Mouse (Mus musculus): ENCODE data around the gene Aicda.

DNA sequence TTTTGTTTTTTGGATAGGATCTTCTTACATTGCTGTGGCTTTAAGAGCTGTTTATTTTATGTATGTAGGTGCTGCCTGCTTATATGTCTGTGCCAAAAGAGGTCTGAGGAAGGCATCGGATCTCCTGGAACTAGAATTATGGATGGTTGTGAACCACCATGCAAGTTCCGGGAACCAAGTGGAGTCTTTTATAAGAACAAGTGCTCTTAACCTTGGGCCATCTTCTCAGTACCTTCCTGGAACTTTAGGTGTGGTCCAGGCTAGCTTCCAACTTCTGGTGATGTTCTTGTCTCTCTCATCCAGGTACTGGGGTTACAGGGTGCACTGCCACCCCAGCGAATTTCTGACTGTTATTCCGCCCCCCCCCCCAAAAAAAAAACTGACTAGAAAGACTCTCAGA, 58.8 kb downstream of the Aicda start:
- TF ChIP-seq MAFK (IDR thresholded peaks at IDR 0.05; ENCODE audit: borderline replicate concordance, low read depth, low read length) (no peak), HCFC1 (IDR thresholded peaks at IDR 0.05; ENCODE audit: low read depth, low read length) (no peak), MAZ (IDR thresholded peaks at IDR 0.05; ENCODE audit: low read depth, low read length) (no peak)
